Mouse (Mus musculus): ENCODE results near the gene Bod1l. TPM values are rescaled to one million over a fixed set of nuclear protein-coding genes. Genes with fewer than 3 reads are reported as not detected.
A peak's percentile ranks its signal among the peaks of the same experiment; 100 is the strongest.

The Bod1l gene
- polyA plus RNA-seq, 1 experiment from 2014 or later: 30.1 TPM

DNA sequence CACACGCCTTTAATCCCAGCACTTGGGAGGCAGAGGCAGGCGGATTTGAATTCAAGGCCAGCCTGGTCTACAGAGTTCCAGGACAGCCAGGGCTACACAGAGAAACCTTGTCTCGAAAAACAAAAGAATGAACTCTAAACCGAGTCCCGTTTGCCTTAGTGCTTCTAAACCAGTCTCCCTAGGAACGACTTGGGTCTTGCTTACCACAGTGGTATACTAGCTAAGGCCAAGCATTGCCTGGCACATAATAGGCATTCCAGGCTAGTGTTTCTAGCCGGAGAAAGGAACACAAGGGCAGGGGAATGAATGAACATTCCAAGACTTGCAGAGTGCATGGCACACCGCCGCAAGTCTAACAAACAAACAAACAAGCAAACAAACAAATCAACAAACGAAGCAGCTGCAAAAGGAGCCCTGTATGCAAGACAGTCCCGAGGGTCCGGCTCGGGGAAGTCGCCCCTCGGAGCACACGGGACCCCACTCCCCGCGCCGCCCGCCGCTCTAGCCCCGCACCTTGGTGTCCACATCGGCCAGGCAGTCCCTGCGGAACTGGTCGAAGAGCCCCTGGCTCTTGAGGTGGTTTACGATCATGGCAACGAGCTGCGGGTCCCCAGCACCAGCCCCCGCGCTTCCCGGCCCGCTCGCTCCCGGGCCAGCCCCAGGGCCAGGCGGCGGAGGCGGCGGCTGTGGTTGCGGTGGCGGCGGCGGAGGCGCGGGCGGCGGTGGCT, 532 bp downstream of the Bod1l start:
- Histone ChIP-seq H3K4me1 (peaks cover 24% of the 10 kb centered on the region), H3K4me3 (replicated peaks) (peak overlapping the region; percentile 100), H3K36me3 (no peaks in the 10 kb centered on the region), H3K9me3 (replicated peaks) (no peaks in the 10 kb centered on the region), H3K27ac (replicated peaks) (peak overlapping the region; percentile 64), H3K9ac (replicated peaks) (peak overlapping the region; percentile 97), H3K27me3 (replicated peaks) (no peaks in the 10 kb centered on the region), H3K4me2 (peak overlapping the region; percentile 82)
- ATAC-seq (ENCODE audit: low FRiP score): peak; percentile 79
- WGBS: under 1% methylated on average over 45 of the region's 46 CpGs

DNA sequence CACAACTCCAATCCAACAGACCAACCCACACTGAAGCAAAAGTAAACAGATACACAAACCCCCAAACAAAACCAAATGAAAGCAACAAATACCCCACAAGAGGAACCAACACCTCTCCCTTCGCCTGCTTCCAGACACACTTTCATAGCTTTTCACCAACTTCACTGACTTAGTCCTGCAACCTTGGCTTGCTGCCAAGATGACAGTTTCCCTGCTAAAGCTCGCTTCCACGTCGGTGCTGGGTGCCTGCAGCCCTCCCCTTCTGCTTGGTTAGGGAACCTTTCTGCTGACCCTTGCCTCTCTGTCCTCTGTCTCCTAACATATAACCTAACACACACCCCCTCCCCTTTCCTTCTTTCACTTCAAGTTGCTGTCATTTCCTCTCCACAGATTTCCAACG, 1.4 kb downstream of the Bod1l start:
- Histone ChIP-seq H3K9me3 (replicated peaks) (no peaks in the 10 kb centered on the region), H3K4me2 (peak overlapping the region; percentile 82), H3K4me1 (peaks cover 24% of the 10 kb centered on the region), H3K36me3 (no peaks in the 10 kb centered on the region), H3K27me3 (replicated peaks) (no peaks in the 10 kb centered on the region), H3K27ac (replicated peaks) (no peak overlapping the region), H3K4me3 (replicated peaks) (peak overlapping the region; percentile 100), H3K9ac (replicated peaks) (no peak overlapping the region)
- ATAC-seq (ENCODE audit: low FRiP score): no peak
- 34% methylated on average over 5 of the region's 5 CpGs for WGBS

DNA sequence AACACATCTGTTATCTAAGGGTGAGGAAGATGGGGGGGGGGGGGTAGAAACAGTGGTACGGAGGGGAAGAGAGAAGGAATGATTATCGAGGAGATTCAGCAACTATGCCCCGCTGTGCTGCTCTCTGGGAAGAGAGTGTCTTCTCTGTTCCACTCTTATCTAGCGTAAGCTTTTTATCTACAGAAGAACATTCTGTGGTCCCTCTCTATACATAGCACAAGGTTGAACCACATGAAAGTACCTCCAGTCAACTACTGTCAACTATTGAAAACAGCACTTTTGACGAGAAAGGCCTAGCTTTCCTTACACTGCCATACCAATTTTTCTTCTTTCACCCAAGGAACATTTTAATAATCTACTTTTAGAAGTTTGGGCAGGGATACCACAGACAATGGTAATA, 2.4 kb downstream of the Bod1l start:
- Histone ChIP-seq H3K4me2 (no peak overlapping the region), H3K27me3 (replicated peaks) (no peaks in the 10 kb centered on the region), H3K36me3 (peaks cover under 1% of the 10 kb centered on the region; the same call in 1 of the 2 replicates), H3K4me3 (replicated peaks) (no peak overlapping the region), H3K27ac (replicated peaks) (no peak overlapping the region), H3K9ac (replicated peaks) (no peak overlapping the region), H3K9me3 (replicated peaks) (no peaks in the 10 kb centered on the region), H3K4me1 (peaks cover 24% of the 10 kb centered on the region)
- ATAC-seq (ENCODE audit: low FRiP score): no peak
- 91% methylated on average over 5 of the region's 5 CpGs for WGBS

DNA sequence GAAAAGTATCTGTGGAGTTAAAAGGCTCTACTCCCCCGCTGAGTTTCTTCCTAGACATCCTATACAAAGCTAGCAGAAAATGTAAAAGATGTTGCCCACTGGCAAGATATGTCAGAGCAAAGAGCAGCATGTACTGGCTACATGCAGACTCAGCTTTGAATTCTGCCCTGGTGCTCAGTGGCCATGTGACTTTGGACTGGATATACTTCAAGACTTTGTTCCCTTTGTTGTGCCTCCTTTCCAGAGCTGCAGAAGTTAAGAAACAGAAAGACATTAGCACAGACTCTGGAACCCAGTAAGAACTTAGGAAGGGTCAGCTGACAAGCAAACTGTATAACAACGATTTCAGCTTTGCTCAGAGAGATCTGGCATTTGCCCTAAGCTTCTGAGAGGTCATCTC, 14.0 kb downstream of the Bod1l start:
- no peak overlapping the region for H3K9ac ChIP-seq (replicated peaks)
- no peak overlapping the region for H3K4me2 ChIP-seq
- H3K4me1 ChIP-seq: no peaks in the 10 kb centered on the region
- H3K4me3 ChIP-seq (replicated peaks): no peak overlapping the region
- H3K36me3 ChIP-seq: peaks cover 76% of the 10 kb centered on the region
- no peaks in the 10 kb centered on the region for H3K9me3 ChIP-seq (replicated peaks)
- no peaks in the 10 kb centered on the region for H3K27me3 ChIP-seq (replicated peaks)
- WGBS: 96% methylated on average over 2 of the region's 2 CpGs
- ATAC-seq (ENCODE audit: low FRiP score): no peak
- H3K27ac ChIP-seq (replicated peaks): no peak overlapping the region

DNA sequence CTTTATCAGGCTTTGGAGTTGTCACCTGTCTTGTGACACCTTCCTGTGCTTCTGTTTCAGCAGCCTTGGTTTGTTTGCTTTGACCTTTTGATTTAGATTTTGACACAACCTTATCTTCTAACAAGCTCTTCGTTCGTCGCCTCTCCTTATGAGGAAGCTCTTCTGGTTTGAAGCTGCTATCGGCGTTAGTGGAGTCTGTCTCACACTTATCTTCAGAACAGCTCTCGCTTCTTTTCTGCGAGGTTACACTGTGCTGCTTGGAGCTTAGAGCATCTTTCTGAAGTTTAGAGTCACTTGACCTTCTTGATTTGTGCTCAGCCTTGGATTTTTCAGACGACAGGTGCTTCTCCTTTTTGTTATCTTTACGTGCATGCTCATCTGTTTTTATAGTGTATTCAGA, 23.0 kb downstream of the Bod1l start:
- H3K27ac ChIP-seq (replicated peaks): no peak overlapping the region
- H3K4me1 ChIP-seq: no peaks in the 10 kb centered on the region
- 95% methylated on average over 9 of the region's 9 CpGs for WGBS
- no peaks in the 10 kb centered on the region for H3K9me3 ChIP-seq (replicated peaks)
- H3K36me3 ChIP-seq: peaks cover 85% of the 10 kb centered on the region
- H3K4me2 ChIP-seq: no peak overlapping the region
- no peaks in the 10 kb centered on the region for H3K27me3 ChIP-seq (replicated peaks)
- H3K9ac ChIP-seq (replicated peaks): no peak overlapping the region
- H3K4me3 ChIP-seq (replicated peaks): no peak overlapping the region
- no peak for ATAC-seq (ENCODE audit: low FRiP score)

DNA sequence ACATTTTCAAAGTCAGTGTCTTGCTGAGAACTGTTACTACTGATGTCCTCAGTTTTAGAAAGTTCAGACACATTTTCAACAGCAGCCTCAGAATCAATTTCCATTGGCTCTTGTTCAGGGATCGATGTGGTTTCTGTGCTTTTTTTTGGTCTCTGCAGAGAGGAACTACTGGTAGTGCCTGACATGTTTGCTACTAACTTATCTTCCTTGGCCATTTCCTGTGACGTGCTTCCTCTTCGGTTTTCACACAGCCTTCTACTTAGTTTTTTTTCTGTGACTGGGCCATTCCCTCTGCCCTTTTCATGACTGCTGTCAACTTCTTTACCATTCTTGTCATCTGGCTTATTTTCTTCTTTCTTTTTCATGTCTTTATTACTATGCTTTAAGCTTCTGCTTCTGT, 23.6 kb downstream of the Bod1l start:
- Histone ChIP-seq H3K9ac (replicated peaks) (no peak overlapping the region), H3K27me3 (replicated peaks) (no peaks in the 10 kb centered on the region), H3K4me3 (replicated peaks) (no peak overlapping the region), H3K4me1 (no peaks in the 10 kb centered on the region), H3K36me3 (peaks cover 86% of the 10 kb centered on the region), H3K9me3 (replicated peaks) (no peaks in the 10 kb centered on the region), H3K27ac (replicated peaks) (no peak overlapping the region), H3K4me2 (no peak overlapping the region)
- 92% methylated on average over 3 of the region's 3 CpGs for WGBS
- ATAC-seq (ENCODE audit: low FRiP score): no peak

DNA sequence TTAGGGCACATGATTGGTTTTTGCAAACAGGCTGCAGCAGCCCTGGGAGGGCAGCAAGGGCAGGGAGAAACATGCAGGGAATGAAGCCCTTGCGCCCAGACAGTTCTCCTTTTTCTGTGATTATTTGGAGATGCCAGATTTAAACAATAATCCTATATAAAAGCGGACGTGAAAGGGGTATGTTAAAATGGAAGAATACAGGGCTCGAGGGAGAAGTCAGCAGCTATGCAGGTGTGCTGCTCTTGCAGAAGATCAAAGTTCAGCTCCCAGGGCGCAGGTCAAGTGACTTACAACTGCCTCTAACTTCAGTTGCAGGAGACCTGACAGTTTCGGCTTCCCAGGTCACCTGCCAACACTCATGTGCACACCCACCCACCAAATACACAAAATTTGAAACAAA, 31.6 kb downstream of the Bod1l start:
- H3K27me3 ChIP-seq (replicated peaks): no peaks in the 10 kb centered on the region
- no peaks in the 10 kb centered on the region for H3K9me3 ChIP-seq (replicated peaks)
- no peak for ATAC-seq (ENCODE audit: low FRiP score)
- H3K4me1 ChIP-seq: no peaks in the 10 kb centered on the region
- no peak overlapping the region for H3K27ac ChIP-seq (replicated peaks)
- WGBS: 86% methylated on average over 6 of the region's 6 CpGs
- no peak overlapping the region for H3K9ac ChIP-seq (replicated peaks)
- H3K4me2 ChIP-seq: no peak overlapping the region
- no peak overlapping the region for H3K4me3 ChIP-seq (replicated peaks)
- peaks cover 72% of the 10 kb centered on the region for H3K36me3 ChIP-seq

DNA sequence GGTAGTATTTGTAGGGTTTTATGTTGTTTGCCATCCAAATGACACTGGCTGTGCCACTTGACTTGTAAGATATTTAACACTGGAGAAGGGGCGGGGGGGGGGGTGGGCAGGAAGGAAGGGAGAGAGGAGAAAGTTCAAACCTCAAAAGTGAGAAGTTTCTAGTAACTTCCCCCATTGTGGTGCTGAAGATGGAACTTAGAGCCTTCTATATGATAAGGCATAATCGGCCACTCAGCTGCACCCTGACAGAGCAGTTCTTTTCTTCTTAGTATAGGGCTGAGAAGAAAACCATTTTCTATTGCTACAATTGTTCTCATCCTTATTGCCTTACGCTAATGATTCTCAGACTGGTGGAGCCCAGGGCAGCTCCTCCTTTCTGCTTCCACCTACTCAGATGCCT, 32.8 kb downstream of the Bod1l start:
- no peaks in the 10 kb centered on the region for H3K27me3 ChIP-seq (replicated peaks)
- 75% methylated on average over 3 of the region's 3 CpGs for WGBS
- H3K36me3 ChIP-seq: peaks cover 71% of the 10 kb centered on the region
- ATAC-seq (ENCODE audit: low FRiP score): no peak
- H3K4me1 ChIP-seq: no peaks in the 10 kb centered on the region
- H3K9ac ChIP-seq (replicated peaks): no peak overlapping the region
- no peak overlapping the region for H3K4me3 ChIP-seq (replicated peaks)
- no peaks in the 10 kb centered on the region for H3K9me3 ChIP-seq (replicated peaks)
- no peak overlapping the region for H3K27ac ChIP-seq (replicated peaks)
- no peak overlapping the region for H3K4me2 ChIP-seq

DNA sequence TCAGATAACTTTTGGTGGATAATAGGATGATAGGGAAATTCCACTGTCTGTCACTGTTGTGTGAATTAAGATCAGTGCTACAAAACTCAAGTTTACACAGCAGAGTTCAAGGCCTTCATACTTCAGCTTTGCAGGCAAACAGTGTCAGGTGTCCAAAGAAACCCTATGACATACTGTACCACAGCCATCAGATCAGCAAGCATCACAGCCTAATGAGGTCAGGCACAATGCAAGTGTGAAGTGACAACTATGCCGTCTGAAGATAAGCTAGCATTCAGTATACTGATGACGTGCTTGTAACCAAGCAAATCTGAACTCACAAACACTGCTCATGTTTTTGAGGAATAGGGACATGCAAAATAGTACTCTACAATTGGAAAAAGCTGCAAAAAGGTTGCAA, 36.7 kb downstream of the Bod1l start:
- no peak overlapping the region for H3K9ac ChIP-seq (replicated peaks)
- H3K27ac ChIP-seq (replicated peaks): no peak overlapping the region
- no peak overlapping the region for H3K4me2 ChIP-seq
- no peak overlapping the region for H3K4me3 ChIP-seq (replicated peaks)
- WGBS: 89% methylated on average over 2 of the region's 2 CpGs
- H3K36me3 ChIP-seq: peaks cover 65% of the 10 kb centered on the region
- no peak for ATAC-seq (ENCODE audit: low FRiP score)
- H3K9me3 ChIP-seq (replicated peaks): no peaks in the 10 kb centered on the region
- no peaks in the 10 kb centered on the region for H3K4me1 ChIP-seq
- no peaks in the 10 kb centered on the region for H3K27me3 ChIP-seq (replicated peaks)

DNA sequence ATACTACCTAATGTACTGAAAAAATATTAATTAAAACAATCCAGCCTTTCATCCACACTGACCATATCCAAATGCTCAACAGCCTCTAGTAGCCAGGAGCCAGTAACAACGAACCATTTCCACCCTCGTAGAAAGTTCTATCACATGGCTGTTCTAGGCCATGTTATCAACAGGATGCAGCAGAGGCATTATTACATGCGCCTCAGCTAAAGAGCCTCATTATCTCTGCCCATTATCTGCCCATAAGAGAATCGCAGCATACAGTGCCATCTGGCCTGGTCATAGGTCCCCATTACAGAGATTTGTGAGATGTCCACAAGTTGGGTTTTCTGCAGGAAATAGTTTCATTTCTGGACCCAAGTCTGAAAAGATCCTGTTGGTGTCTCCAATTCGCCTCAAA, 37.9 kb downstream of the Bod1l start:
- peaks cover 54% of the 10 kb centered on the region for H3K36me3 ChIP-seq
- no peak for ATAC-seq (ENCODE audit: low FRiP score)
- no peaks in the 10 kb centered on the region for H3K4me1 ChIP-seq
- H3K9ac ChIP-seq (replicated peaks): no peak overlapping the region
- WGBS: 91% methylated on average over 5 of the region's 5 CpGs
- H3K27ac ChIP-seq (replicated peaks): no peak overlapping the region
- no peaks in the 10 kb centered on the region for H3K27me3 ChIP-seq (replicated peaks)
- no peak overlapping the region for H3K4me3 ChIP-seq (replicated peaks)
- no peak overlapping the region for H3K4me2 ChIP-seq
- no peaks in the 10 kb centered on the region for H3K9me3 ChIP-seq (replicated peaks)

DNA sequence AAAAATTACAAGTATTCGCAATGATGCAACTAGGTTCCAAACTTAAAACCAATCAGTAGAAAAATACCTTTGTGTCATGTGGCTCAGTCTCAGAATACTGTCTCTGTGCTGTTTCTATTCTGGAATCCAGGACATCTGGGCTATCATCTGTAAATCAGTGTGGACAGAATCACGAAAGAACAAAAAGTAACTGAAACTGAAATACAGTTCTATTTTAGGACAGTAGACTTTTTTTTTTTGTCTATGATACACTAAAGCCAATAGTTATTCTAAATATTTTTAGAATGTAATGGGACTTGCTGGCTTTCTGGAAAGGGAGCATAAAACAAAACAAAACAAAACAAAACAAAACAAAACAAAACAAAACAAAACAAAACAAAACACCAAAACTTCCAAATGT, 39.0 kb downstream of the Bod1l start:
- no peak for ATAC-seq (ENCODE audit: low FRiP score)
- Histone ChIP-seq H3K4me2 (no peak overlapping the region), H3K9ac (replicated peaks) (no peak overlapping the region), H3K27ac (replicated peaks) (no peak overlapping the region), H3K4me1 (no peaks in the 10 kb centered on the region), H3K9me3 (replicated peaks) (no peaks in the 10 kb centered on the region), H3K4me3 (replicated peaks) (no peak overlapping the region), H3K27me3 (replicated peaks) (no peaks in the 10 kb centered on the region), H3K36me3 (peaks cover 56% of the 10 kb centered on the region)
- WGBS: 91% methylated on average over 2 of the region's 2 CpGs

DNA sequence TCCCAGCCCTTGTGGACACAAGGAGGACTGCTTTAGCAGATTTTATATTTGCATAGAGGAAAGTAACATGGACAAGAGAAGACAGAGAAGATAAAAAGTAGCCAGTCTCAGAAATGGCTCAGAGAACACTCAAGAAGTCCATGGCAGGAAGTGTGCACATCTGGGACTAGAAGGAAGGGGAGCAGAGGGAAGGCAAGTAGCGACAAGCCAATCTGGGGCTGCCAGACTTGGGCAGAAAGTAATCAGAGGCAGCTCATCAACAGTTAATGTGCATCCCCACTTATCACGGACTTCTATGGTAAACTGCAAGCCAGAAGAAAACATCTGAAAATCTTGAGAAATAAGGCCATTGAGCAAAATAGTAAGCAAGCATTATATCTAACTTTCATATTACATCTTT, 39.5 kb downstream of the Bod1l start:
- no peak overlapping the region for H3K4me3 ChIP-seq (replicated peaks)
- H3K9ac ChIP-seq (replicated peaks): no peak overlapping the region
- H3K4me1 ChIP-seq: no peaks in the 10 kb centered on the region
- no peaks in the 10 kb centered on the region for H3K27me3 ChIP-seq (replicated peaks)
- ATAC-seq (ENCODE audit: low FRiP score): no peak
- no peak overlapping the region for H3K4me2 ChIP-seq
- no peaks in the 10 kb centered on the region for H3K9me3 ChIP-seq (replicated peaks)
- no peak overlapping the region for H3K27ac ChIP-seq (replicated peaks)
- WGBS: 97% methylated on average over 2 of the region's 2 CpGs
- peaks cover 55% of the 10 kb centered on the region for H3K36me3 ChIP-seq
